Mouse (Mus musculus) cerebellum, postnatal 36 days (tissue): ENCODE measurements around the gene Hsdl1.

Experiments
- DNase-seq, 2 experiments: peaks; one replicate each; pipeline ENCODE4 v3.0.0; 2021 to 2022; ENCODE audit warnings: mixed read lengths in 2 of 2

Hsdl1 gene

DNA sequence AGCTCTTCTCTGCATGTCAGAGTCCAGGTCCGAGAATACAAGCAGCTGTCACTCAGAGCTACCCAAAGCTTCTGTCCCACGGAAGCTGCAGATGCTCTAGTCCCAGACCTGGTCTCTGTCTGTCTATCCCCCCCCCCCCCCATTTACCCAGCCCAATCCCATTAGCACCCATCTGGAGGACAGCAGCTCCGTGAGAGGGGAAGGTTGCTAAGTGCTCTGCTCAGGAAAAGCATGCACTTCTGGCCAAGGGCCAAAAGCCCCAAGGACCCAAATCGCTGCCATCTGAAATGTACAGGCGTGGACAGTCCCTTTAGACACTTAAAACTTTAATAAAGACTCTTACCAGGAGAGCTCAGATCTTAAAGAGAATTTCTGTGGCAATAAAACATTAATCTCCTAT lies 58.3 kb downstream of the Hsdl1 start:
- DNase-seq, result no peak

- DNase-seq, result no peak
Measured at GRCm38 (mm10) chr8:119515767-119516166, 59.2 kb downstream of the Hsdl1 start.

- no peak for DNase-seq
Measured at GRCm38 (mm10) chr8:119514940-119515339, 60.0 kb downstream of the Hsdl1 start.

DNA sequence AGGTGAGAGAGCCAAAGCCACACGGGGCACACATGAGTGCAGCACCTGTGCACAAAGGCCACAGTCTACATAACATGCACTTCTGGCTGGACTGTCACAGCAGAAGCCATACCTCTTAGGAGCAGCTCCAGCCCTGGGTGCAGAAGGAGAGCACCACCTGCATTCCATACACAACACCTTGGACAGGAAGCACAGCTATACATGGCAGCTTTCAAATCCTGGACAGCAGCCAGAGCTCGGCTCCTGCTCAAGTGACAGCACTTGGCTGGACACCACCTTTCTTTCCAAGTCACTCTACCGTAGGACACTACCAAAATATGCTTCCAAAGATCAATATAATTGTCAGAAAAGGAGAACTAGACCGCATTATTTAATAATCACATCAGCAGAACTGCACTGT lies 61.6 kb downstream of the Hsdl1 start:
- peak; percentile 69 to 77 for DNase-seq
